Mouse (Mus musculus): Measurements from ENCODE around the gene Islr2. TPM values are rescaled to one million over a fixed set of nuclear protein-coding genes. Genes with fewer than 3 reads are reported as not detected.

The Islr2 gene
- polyA plus RNA-seq, 1 experiment from 2014 or later: 19.6 TPM

- no peak overlapping the region for H3K9ac ChIP-seq (ENCODE audit: low read length)
- H3K4me2 ChIP-seq: no peak overlapping the region
- no peak overlapping the region for H3K4me3 ChIP-seq (ENCODE audit: low read depth, low read length)
- H3K27ac ChIP-seq (ENCODE audit: low read depth, low read length): no peak overlapping the region
- no peaks in the 10 kb centered on the region for H3K36me3 ChIP-seq (ENCODE audit: control insufficient read depth, insufficient read depth, low read length)
- ATAC-seq (ENCODE audit: low FRiP score): no peak
- DNase-seq (ENCODE audit: low spot score, missing footprints): no peak
- peaks cover under 1% of the 10 kb centered on the region for H3K27me3 ChIP-seq (ENCODE audit: control insufficient read depth, insufficient read depth, low read length)
- WGBS: 88% methylated on average over 2 of the region's 2 CpGs
- H3K4me1 ChIP-seq (ENCODE audit: control insufficient read depth, insufficient read depth, low read length): no peaks in the 10 kb centered on the region; the same call in 1 of the 2 replicates
- H3K9me3 ChIP-seq (ENCODE audit: control insufficient read depth, low read length): no peaks in the 10 kb centered on the region
Measured at GRCm38 (mm10) chr9:58210304-58210627, 6.1 kb upstream of the Islr2 start.

- Histone ChIP-seq H3K4me1 (ENCODE audit: control insufficient read depth, insufficient read depth, low read length) (no peaks in the 10 kb centered on the region; the same call in 1 of the 2 replicates), H3K27me3 (ENCODE audit: control insufficient read depth, insufficient read depth, low read length) (peaks cover 3% of the 10 kb centered on the region), H3K27ac (ENCODE audit: low read depth, low read length) (no peak overlapping the region), H3K9ac (ENCODE audit: low read length) (no peak overlapping the region), H3K9me3 (ENCODE audit: control insufficient read depth, low read length) (no peaks in the 10 kb centered on the region), H3K4me3 (ENCODE audit: low read depth, low read length) (no peak overlapping the region), H3K4me2 (no peak overlapping the region), H3K36me3 (ENCODE audit: control insufficient read depth, insufficient read depth, low read length) (no peaks in the 10 kb centered on the region)
- DNase-seq (ENCODE audit: low spot score, missing footprints) (no peak), ATAC-seq (ENCODE audit: low FRiP score) (no peak)
- WGBS: 76% methylated on average over 8 of the region's 8 CpGs
Measured at GRCm38 (mm10) chr9:58209462-58210303, 5.6 kb upstream of the Islr2 start.

DNA sequence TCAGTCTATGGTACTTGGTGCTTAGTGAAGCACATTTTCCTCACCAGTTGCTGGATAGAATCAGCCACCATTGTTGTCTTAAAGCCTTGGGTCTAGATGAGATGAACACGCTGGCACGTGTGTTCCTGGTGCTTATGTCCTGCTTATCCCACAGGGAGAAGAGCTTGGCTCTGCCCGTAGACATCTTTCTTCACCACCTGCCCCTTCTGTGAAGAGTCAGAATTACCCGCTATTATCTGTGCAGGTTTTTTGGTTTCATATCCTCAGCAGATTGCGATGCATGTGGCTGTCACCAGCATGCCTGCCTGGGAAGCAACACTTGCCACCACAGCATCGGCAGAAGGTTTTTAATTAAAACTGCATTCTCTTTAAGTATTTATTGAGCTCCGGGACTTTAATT is 1.9 kb upstream of the Islr2 start:
- H3K9me3 ChIP-seq (ENCODE audit: control insufficient read depth, low read length): no peaks in the 10 kb centered on the region
- H3K36me3 ChIP-seq (ENCODE audit: control insufficient read depth, insufficient read depth, low read length): no peaks in the 10 kb centered on the region
- no peak for ATAC-seq (ENCODE audit: low FRiP score)
- H3K4me3 ChIP-seq (ENCODE audit: low read depth, low read length): no peak overlapping the region
- no peak overlapping the region for H3K9ac ChIP-seq (ENCODE audit: low read length)
- H3K27ac ChIP-seq (ENCODE audit: low read depth, low read length): no peak overlapping the region
- 87% methylated on average over 7 of the region's 7 CpGs for WGBS
- H3K4me1 ChIP-seq (ENCODE audit: control insufficient read depth, insufficient read depth, low read length): peaks cover 24% of the 10 kb centered on the region
- peaks cover 34% of the 10 kb centered on the region for H3K27me3 ChIP-seq (ENCODE audit: control insufficient read depth, insufficient read depth, low read length)
- no peak overlapping the region for H3K4me2 ChIP-seq
- peak; percentile 6 for DNase-seq (ENCODE audit: low spot score, missing footprints)

DNA sequence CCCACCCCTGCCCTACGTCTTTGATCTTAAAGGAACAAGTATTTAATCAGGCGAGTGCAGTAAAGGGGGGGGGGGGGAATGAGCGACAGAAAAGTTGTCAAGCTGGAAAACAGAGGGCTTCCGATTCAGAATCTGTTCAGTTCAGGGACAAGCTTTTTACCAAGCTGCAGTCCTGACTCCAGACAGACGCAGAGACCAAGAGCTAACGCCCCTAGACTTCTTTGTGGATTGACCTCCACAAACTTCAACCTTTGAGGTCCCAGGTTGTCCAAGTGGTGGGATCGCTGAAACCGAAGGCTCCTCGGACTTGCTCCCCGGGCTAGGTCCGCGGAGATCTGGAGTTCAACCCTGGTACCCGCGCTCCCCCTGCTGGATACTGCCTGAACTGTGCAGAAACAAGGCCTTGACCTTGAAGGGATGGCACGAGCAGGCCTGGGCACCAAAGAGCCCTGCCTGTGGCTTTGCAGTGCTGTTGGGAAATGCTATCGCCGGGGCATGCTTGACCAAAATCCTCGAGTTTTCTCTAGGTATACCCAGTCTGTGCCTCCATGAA is 405 bp upstream of the Islr2 start:
- Histone ChIP-seq H3K9me3 (ENCODE audit: control insufficient read depth, low read length) (no peaks in the 10 kb centered on the region), H3K4me2 (peak overlapping the region; percentile 49), H3K9ac (ENCODE audit: low read length) (peak overlapping the region; percentile 60), H3K27ac (ENCODE audit: low read depth, low read length) (no peak overlapping the region; the same call in 1 of the 2 replicates), H3K4me1 (ENCODE audit: control insufficient read depth, insufficient read depth, low read length) (peaks cover 24% of the 10 kb centered on the region), H3K36me3 (ENCODE audit: control insufficient read depth, insufficient read depth, low read length) (no peaks in the 10 kb centered on the region), H3K27me3 (ENCODE audit: control insufficient read depth, insufficient read depth, low read length) (peaks cover 49% of the 10 kb centered on the region), H3K4me3 (ENCODE audit: low read depth, low read length) (peak overlapping the region; percentile 32)
- WGBS: 5% methylated on average over 18 of the region's 18 CpGs
- peak; percentile 66 for ATAC-seq (ENCODE audit: low FRiP score)
- peak; percentile 99 for DNase-seq (ENCODE audit: low spot score, missing footprints)

GRCm38 (mm10) chr9:58202676-58203453 is 1.3 kb downstream of the Islr2 start:
- Histone ChIP-seq H3K27me3 (ENCODE audit: control insufficient read depth, insufficient read depth, low read length) (peaks cover 65% of the 10 kb centered on the region), H3K9ac (ENCODE audit: low read length) (peak overlapping the region; percentile 60), H3K9me3 (ENCODE audit: control insufficient read depth, low read length) (no peaks in the 10 kb centered on the region), H3K4me2 (peak overlapping the region; percentile 49), H3K36me3 (ENCODE audit: control insufficient read depth, insufficient read depth, low read length) (no peaks in the 10 kb centered on the region), H3K4me1 (ENCODE audit: control insufficient read depth, insufficient read depth, low read length) (peaks cover 35% of the 10 kb centered on the region), H3K4me3 (ENCODE audit: low read depth, low read length) (peak overlapping the region; percentile 32), H3K27ac (ENCODE audit: low read depth, low read length) (peak overlapping the region; percentile 55)
- DNase-seq (ENCODE audit: low spot score, missing footprints) (peak; percentile 90), ATAC-seq (ENCODE audit: low FRiP score) (no peak)
- WGBS: 2% methylated on average over 14 of the region's 14 CpGs

DNA sequence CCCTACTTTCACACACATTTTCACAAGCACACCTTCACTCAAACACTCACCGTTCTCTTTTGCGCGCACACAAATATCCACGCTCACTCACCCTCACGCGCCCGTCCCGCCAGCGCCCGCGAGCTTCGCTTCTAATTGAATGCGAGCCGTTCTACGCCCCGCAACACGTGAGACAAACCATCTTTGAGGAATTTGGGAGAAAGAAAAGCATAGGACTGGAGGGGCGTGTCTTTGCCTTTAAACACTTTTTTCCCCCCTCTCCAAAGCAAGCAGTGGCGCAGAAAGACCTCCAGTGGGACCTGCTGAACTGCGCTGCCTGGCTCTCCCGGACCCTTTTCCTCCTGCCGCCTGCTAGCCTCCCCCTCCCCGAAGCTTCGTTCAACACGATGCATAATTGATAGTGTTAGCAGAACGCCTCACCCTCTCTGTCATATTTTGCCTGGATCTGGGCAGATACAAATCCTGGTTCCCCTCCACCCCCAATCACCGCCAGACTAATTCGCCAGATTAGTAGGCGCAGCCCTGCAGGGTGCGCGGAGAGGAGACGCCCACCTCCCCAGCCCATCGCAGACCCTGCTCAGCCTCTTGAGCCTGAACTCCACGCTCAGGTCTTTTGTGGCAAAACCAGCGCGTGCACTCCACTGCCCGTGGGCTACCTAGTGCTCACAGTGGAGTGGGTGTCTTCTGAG is 2.1 kb downstream of the Islr2 start:
- H3K4me3 ChIP-seq (ENCODE audit: low read depth, low read length): peak overlapping the region; percentile 32
- peak overlapping the region; percentile 56 for H3K9ac ChIP-seq (ENCODE audit: low read length)
- DNase-seq (ENCODE audit: low spot score, missing footprints): peak; percentile 93
- WGBS: under 1% methylated on average over 37 of the region's 37 CpGs
- H3K4me1 ChIP-seq (ENCODE audit: control insufficient read depth, insufficient read depth, low read length): peaks cover 40% of the 10 kb centered on the region
- H3K27ac ChIP-seq (ENCODE audit: low read depth, low read length): peak overlapping the region; percentile 55
- ATAC-seq (ENCODE audit: low FRiP score): no peak
- H3K27me3 ChIP-seq (ENCODE audit: control insufficient read depth, insufficient read depth, low read length): peaks cover 74% of the 10 kb centered on the region
- H3K9me3 ChIP-seq (ENCODE audit: control insufficient read depth, low read length): no peaks in the 10 kb centered on the region
- no peaks in the 10 kb centered on the region for H3K36me3 ChIP-seq (ENCODE audit: control insufficient read depth, insufficient read depth, low read length)
- peak overlapping the region; percentile 38 for H3K4me2 ChIP-seq

DNA sequence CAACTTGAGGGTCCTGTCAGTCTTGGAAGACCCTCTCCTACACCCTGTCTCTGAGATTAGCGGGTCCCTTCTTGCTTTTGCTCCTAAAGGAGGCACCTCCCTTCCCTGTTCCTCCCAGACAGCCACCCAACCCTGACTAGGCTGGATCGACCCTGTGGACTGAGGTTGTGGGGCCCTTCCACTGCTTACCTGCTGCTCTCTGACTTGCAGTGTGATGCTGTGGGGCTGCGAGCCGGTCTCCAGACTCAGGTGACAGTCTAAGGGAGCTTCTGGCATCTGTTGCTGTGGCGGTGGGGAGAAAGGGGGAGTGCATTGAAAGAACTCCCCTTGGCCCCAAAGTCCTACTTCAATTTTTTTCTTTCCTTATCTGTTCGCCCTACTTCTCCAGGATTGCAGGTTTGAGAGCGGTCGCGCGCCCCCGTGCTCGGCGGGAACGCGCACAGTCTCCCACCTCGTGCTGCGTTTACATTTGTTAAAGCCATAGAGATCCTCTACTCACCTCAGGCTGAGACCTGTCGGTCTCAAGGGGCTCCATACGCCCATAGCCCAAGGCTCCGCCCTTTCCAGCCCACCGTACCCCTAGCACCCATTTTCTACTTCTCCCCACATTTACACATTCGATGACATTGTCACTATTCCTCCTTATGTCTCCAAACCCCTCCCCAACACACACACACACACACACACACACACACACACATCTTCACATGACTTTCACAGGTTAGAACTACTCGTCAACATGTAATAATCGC is 2.9 kb downstream of the Islr2 start:
- peak overlapping the region; percentile 32 for H3K4me3 ChIP-seq (ENCODE audit: low read depth, low read length)
- DNase-seq (ENCODE audit: low spot score, missing footprints): peak; percentile 90
- H3K4me1 ChIP-seq (ENCODE audit: control insufficient read depth, insufficient read depth, low read length): peaks cover 44% of the 10 kb centered on the region
- H3K36me3 ChIP-seq (ENCODE audit: control insufficient read depth, insufficient read depth, low read length): no peaks in the 10 kb centered on the region
- H3K9me3 ChIP-seq (ENCODE audit: control insufficient read depth, low read length): no peaks in the 10 kb centered on the region
- H3K27me3 ChIP-seq (ENCODE audit: control insufficient read depth, insufficient read depth, low read length): peaks cover 81% of the 10 kb centered on the region
- no peak for ATAC-seq (ENCODE audit: low FRiP score)
- WGBS: 1% methylated on average over 24 of the region's 24 CpGs
- H3K27ac ChIP-seq (ENCODE audit: low read depth, low read length): peak overlapping the region; percentile 55
- peak overlapping the region; percentile 38 for H3K4me2 ChIP-seq
- H3K9ac ChIP-seq (ENCODE audit: low read length): peak overlapping the region; percentile 56

All from midbrain, embryonic 11.5 days (tissue).